Mouse (Mus musculus): ENCODE data around the gene Ccdc113.

DNA sequence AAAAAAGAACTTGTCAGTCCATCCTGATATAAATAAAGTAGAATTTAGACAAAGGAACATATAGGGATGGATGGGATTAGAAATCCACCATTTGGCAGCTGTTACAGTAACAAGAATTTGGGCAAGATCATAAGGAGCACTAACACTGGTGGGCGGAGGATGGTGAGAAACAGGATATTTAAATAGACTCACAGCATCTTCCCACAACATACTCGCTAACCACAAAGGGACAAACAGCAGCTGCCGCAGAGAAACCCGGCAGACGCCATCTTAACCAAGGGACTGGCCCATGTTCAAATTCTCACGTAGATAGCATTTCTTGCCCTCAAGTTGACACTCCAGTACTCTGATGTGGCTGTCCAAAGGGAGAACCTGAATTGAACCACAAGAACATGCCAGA lies 17.0 kb upstream of the Ccdc113 start:
- TF ChIP-seq EP300 (IDR thresholded peaks at IDR 0.05; ENCODE audit: low read depth) (no peak), CTCF (IDR thresholded peaks at IDR 0.05; ENCODE audit: low read depth) (no peak)

Data from liver, postnatal 0 days (tissue).